In the genomic region with DNA sequence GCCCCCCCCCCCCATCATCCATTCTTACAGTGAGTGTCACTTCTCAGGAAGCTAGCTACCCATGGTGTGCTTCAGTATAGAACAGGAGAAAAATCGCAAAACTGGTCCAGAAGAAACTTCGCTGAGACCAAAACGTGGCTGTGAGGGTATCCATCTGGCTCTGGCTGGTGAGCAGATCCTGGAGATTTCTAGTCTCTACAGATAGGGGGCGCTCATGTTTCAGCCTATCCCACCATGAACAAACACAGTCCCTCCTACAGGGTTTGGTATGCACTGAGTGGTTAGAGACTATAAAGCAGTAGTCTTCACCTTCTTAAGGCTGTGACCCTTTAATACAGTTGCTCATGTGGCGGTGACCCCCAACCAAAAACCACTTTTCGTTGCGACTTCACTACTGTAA, we compare ENCODE assay signal across 13 mouse cellular contexts.
A peak's percentile ranks its signal among the peaks of the same experiment; 100 is the strongest.
DNase-seq lines count a peak whose midpoint lies in the region; ATAC-seq and TF ChIP-seq lines count a peak whose summit lies in the region.
"Had no signal": no experiment of that assay in that cellular context is flagged by ENCODE, and none has a peak within 500 bp of the region (broad histone marks: within the 10 kb centered on the region; RNA-seq: fewer than 3 reads in every experiment).

No protein-coding gene starts in this region.

- no peak overlapping the region for H3K27ac ChIP-seq in forebrain, postnatal 0 days (ENCODE audit: low read depth, low read length)
- H3K27ac ChIP-seq in forebrain, embryonic 12.5 days, result no peak overlapping the region
- no peak overlapping the region for H3K27ac ChIP-seq in ES-Bruce4 (ENCODE audit: insufficient read depth, low read length)
- H3K27ac ChIP-seq: forebrain, embryonic 13.5 days; midbrain, embryonic 13.5 days had no signal

- H3K4me1 ChIP-seq in forebrain, postnatal 0 days (ENCODE audit: insufficient read depth), result peaks cover 10% of the 10 kb centered on the region
- peaks cover 10% of the 10 kb centered on the region for H3K4me1 ChIP-seq in forebrain, embryonic 12.5 days
- H3K4me1 ChIP-seq in lung, adult 2 months (ENCODE audit: control insufficient read depth, insufficient read depth, low read length), result peaks cover 23% of the 10 kb centered on the region
- peaks cover 3% of the 10 kb centered on the region for H3K4me1 ChIP-seq in ES-Bruce4 (ENCODE audit: control insufficient read depth, insufficient read depth, low read length)

- H3K27me3 ChIP-seq in forebrain, postnatal 0 days (ENCODE audit: insufficient read depth, low read length), result no peaks in the 10 kb centered on the region
- no peaks in the 10 kb centered on the region; the same call in 1 of the 2 replicates for H3K27me3 ChIP-seq in forebrain, embryonic 12.5 days
- H3K27me3 ChIP-seq in ES-Bruce4 (ENCODE audit: control insufficient read depth, insufficient read depth, low read length, poor library complexity, severe bottlenecking), result no peaks in the 10 kb centered on the region
- H3K27me3 ChIP-seq: forebrain, embryonic 13.5 days; midbrain, embryonic 13.5 days had no signal

- no peaks in the 10 kb centered on the region for H3K36me3 ChIP-seq in forebrain, postnatal 0 days (ENCODE audit: insufficient read depth)
- no peaks in the 10 kb centered on the region for H3K36me3 ChIP-seq in forebrain, embryonic 12.5 days (replicated peaks)
- H3K36me3 ChIP-seq in ES-Bruce4 (ENCODE audit: control insufficient read depth, insufficient read depth, low read length, poor library complexity, severe bottlenecking), result no peaks in the 10 kb centered on the region
- H3K36me3 ChIP-seq: G1E; midbrain, embryonic 13.5 days had no signal

- intact Hi-C loops in left cerebral cortex, postnatal 36 days (cut with DNase I), result loop anchor here (5.0 kb wide), 3 partner anchors 58 to 143 kb away; no protein-coding TSS in a partner anchor
- intact Hi-C loops in gastrocnemius, postnatal 36 days (cut with DNase I), result no loop called here

- H3K4me2 ChIP-seq in forebrain, postnatal 0 days (ENCODE audit: low read depth), result peak overlapping the region; percentile 52
- H3K4me2 ChIP-seq in forebrain, embryonic 12.5 days, result no peak overlapping the region
- H3K4me2 ChIP-seq: forebrain, embryonic 13.5 days; midbrain, embryonic 13.5 days had no signal

- TF ChIP-seq POLR2A in lung, adult 2 months (IDR thresholded peaks at IDR 0.05; ENCODE audit: borderline replicate concordance, extremely low read depth, low read depth, low read length), result no peak
- TF ChIP-seq POLR2A in ES-Bruce4 (IDR thresholded peaks at IDR 0.05; ENCODE audit: insufficient read depth, low read length), result no peak

- no peak for DNase-seq in forebrain, postnatal 0 days
- DNase-seq in lung, adult 2 months, result no peak
- no peak for DNase-seq in lung, postnatal 25 days (ENCODE audit: low spot score)
- peak; percentile 48 for DNase-seq in embryo, embryonic 10.5 days (ENCODE audit: low spot score)
- DNase-seq in left cerebral cortex, postnatal 36 days (ENCODE audit: low spot score in 2 of 2), result no peak
- DNase-seq in gastrocnemius, postnatal 36 days, result no peak
- DNase-seq: adrenal gland, adult 2 months; cerebellum, postnatal 36 days had no signal

- peak; percentile 52 for TF ChIP-seq CTCF in forebrain, postnatal 0 days (IDR thresholded peaks at IDR 0.05; ENCODE audit: low read depth)
- TF ChIP-seq CTCF in lung, adult 2 months (IDR thresholded peaks at IDR 0.05; ENCODE audit: insufficient read depth, low read length), result peak; percentile 21; the same call in 1 of the 2 replicates
- peak; percentile 33 for TF ChIP-seq CTCF in ES-Bruce4 (IDR thresholded peaks at IDR 0.05; ENCODE audit: low read depth, low read length)

- no peak overlapping the region for H3K9ac ChIP-seq in forebrain, postnatal 0 days
- H3K9ac ChIP-seq in forebrain, embryonic 12.5 days, result no peak overlapping the region
- no peak overlapping the region for H3K9ac ChIP-seq in ES-Bruce4 (ENCODE audit: low read depth, poor library complexity, severe bottlenecking)
- H3K9ac ChIP-seq: forebrain, embryonic 13.5 days; midbrain, embryonic 13.5 days had no signal

- H3K9me3 ChIP-seq in forebrain, postnatal 0 days (ENCODE audit: low read length), result no peaks in the 10 kb centered on the region
- H3K9me3 ChIP-seq in forebrain, embryonic 12.5 days, result no peaks in the 10 kb centered on the region
- no peaks in the 10 kb centered on the region for H3K9me3 ChIP-seq in ES-Bruce4 (replicated peaks; ENCODE audit: control insufficient read depth, insufficient read depth, low read length, poor library complexity, severe bottlenecking)
- H3K9me3 ChIP-seq: forebrain, embryonic 13.5 days; G1E; midbrain, embryonic 13.5 days had no signal

- no peak for ATAC-seq in forebrain, postnatal 0 days
- ATAC-seq in forebrain, embryonic 12.5 days (ENCODE audit: low FRiP score), result no peak
- ATAC-seq: forebrain, embryonic 13.5 days; midbrain, embryonic 13.5 days had no signal

- TF ChIP-seq EP300 in ES-Bruce4 (IDR thresholded peaks at IDR 0.05; ENCODE audit: insufficient read depth, low read depth, low read length), result no peak

- H3K4me3 ChIP-seq in forebrain, postnatal 0 days (ENCODE audit: low read depth, low read length), result peak overlapping the region; percentile 5; the same call in 1 of the 2 replicates
- H3K4me3 ChIP-seq in forebrain, embryonic 12.5 days (replicated peaks), result no peak overlapping the region
- no peak overlapping the region for H3K4me3 ChIP-seq in lung, adult 2 months (replicated peaks; ENCODE audit: extremely low read depth, low read depth, low read length)
- H3K4me3 ChIP-seq in ES-Bruce4 (ENCODE audit: low read depth, low read length), result no peak overlapping the region
- H3K4me3 ChIP-seq: forebrain, embryonic 13.5 days; midbrain, embryonic 13.5 days had no signal

- 66% methylated on average over 7 of the region's 7 CpGs for WGBS in forebrain, postnatal 0 days
- WGBS in forebrain, embryonic 12.5 days, result 60% methylated on average over 7 of the region's 7 CpGs
- 67% methylated on average over 7 of the region's 7 CpGs for WGBS in lung, adult 2 months
